Mouse (Mus musculus): ENCODE results near the gene Slc4a3. TPM values are rescaled to one million over a fixed set of nuclear protein-coding genes. Genes with fewer than 3 reads are reported as not detected.
A peak's percentile ranks its signal among the peaks of the same experiment; 100 is the strongest.

Slc4a3 gene
- total RNA-seq, 2 experiments from 2014 or later, result 44.3 to 68.8 TPM

- peak; percentile 95 for DNase-seq
These were observed 24.6 kb upstream of the Slc4a3 start, which contains the start of gene Stk11ip for GRCm38 (mm10) chr1:75521321-75522031. TSS of gene Stk11ip (plus strand) at chr1:75521529.

GRCm38 (mm10) chr1:75524679-75525078 is 21.4 kb upstream of the Slc4a3 start:
- DNase-seq, result no peak

GRCm38 (mm10) chr1:75530546-75530945 is 15.5 kb upstream of the Slc4a3 start:
- no peak for DNase-seq

GRCm38 (mm10) chr1:75532280-75533172 is 13.5 kb upstream of the Slc4a3 start:
- DNase-seq, result no peak

- no peak for DNase-seq
These were observed 12.5 kb upstream of the Slc4a3 start for GRCm38 (mm10) chr1:75533325-75534252.

GRCm38 (mm10) chr1:75537587-75537986 is 8.5 kb upstream of the Slc4a3 start:
- DNase-seq, result no peak

- DNase-seq, result no peak
These were observed 7.4 kb upstream of the Slc4a3 start for GRCm38 (mm10) chr1:75538597-75539190.

GRCm38 (mm10) chr1:75541496-75541895 is 4.6 kb upstream of the Slc4a3 start:
- no peak for DNase-seq

GRCm38 (mm10) chr1:75544351-75544750 is 1.7 kb upstream of the Slc4a3 start:
- no peak for DNase-seq

GRCm38 (mm10) chr1:75547351-75547750 is 1.3 kb downstream of the Slc4a3 start:
- DNase-seq, result no peak

GRCm38 (mm10) chr1:75548083-75548482 is 2.0 kb downstream of the Slc4a3 start:
- no peak for DNase-seq

- DNase-seq, result no peak
These were observed 2.8 kb downstream of the Slc4a3 start for GRCm38 (mm10) chr1:75548871-75549270.

- peak; percentile 82 for DNase-seq
These were observed 3.5 kb downstream of the Slc4a3 start for GRCm38 (mm10) chr1:75549289-75550279.

- DNase-seq, result no peak
These were observed 4.5 kb downstream of the Slc4a3 start for GRCm38 (mm10) chr1:75550586-75550985.

- no peak for DNase-seq
These were observed 9.6 kb downstream of the Slc4a3 start for GRCm38 (mm10) chr1:75555680-75556079.

- no peak for DNase-seq
These were observed 10.2 kb downstream of the Slc4a3 start for GRCm38 (mm10) chr1:75556143-75556781.

GRCm38 (mm10) chr1:75557041-75557440 is 11.0 kb downstream of the Slc4a3 start:
- DNase-seq, result no peak

- DNase-seq, result peak; percentile 34
These were observed 12.5 kb downstream of the Slc4a3 start for GRCm38 (mm10) chr1:75558388-75559178.
